Mouse (Mus musculus) myocyte (in vitro differentiated cells): ENCODE results near the gene Gm10392.

Experiments used
- E2F4 ChIP-seq: IDR thresholded peaks from one replicate; pipeline ENCODE4 v1.6.1; 2011; ENCODE audit warnings: mild to moderate bottlenecking, control low read depth, moderate library complexity; ENCODE audit not compliant: insufficient read depth
- MAX ChIP-seq: IDR thresholded peaks from one replicate; pipeline ENCODE4 v1.6.1; 2011; ENCODE audit warnings: low read depth, mild to moderate bottlenecking, control low read depth
- MYOD1 ChIP-seq, 3 experiments: IDR thresholded peaks; one replicate each; pipeline ENCODE4 v1.6.1; 2011; ENCODE audit warnings: control low read depth in 2 of 3, low read depth in 2 of 3, mild to moderate bottlenecking in 2 of 3, moderate library complexity in 1 of 3; ENCODE audit not compliant: insufficient read length in 2 of 3, control insufficient read depth in 1 of 3
- POLR2A ChIP-seq: IDR thresholded peaks from one replicate; pipeline ENCODE4 v1.6.1; 2011; ENCODE audit warnings: low read depth, mild to moderate bottlenecking, control low read depth, moderate library complexity; ENCODE audit not compliant: insufficient read length
- POLR2AphosphoS2 ChIP-seq: IDR thresholded peaks from one replicate; pipeline ENCODE4 v1.6.1; 2011; ENCODE audit warnings: low read depth, control low read depth; ENCODE audit not compliant: insufficient read length
- TCF12 ChIP-seq: IDR thresholded peaks from one replicate; pipeline ENCODE4 v1.6.1; 2011; ENCODE audit warnings: mild to moderate bottlenecking, control low read depth; ENCODE audit not compliant: poor library complexity, insufficient read depth, severe bottlenecking
- USF1 ChIP-seq: IDR thresholded peaks from one replicate; pipeline ENCODE4 v1.6.1; 2011; ENCODE audit warnings: low read depth, mild to moderate bottlenecking, control low read depth, moderate library complexity

DNA sequence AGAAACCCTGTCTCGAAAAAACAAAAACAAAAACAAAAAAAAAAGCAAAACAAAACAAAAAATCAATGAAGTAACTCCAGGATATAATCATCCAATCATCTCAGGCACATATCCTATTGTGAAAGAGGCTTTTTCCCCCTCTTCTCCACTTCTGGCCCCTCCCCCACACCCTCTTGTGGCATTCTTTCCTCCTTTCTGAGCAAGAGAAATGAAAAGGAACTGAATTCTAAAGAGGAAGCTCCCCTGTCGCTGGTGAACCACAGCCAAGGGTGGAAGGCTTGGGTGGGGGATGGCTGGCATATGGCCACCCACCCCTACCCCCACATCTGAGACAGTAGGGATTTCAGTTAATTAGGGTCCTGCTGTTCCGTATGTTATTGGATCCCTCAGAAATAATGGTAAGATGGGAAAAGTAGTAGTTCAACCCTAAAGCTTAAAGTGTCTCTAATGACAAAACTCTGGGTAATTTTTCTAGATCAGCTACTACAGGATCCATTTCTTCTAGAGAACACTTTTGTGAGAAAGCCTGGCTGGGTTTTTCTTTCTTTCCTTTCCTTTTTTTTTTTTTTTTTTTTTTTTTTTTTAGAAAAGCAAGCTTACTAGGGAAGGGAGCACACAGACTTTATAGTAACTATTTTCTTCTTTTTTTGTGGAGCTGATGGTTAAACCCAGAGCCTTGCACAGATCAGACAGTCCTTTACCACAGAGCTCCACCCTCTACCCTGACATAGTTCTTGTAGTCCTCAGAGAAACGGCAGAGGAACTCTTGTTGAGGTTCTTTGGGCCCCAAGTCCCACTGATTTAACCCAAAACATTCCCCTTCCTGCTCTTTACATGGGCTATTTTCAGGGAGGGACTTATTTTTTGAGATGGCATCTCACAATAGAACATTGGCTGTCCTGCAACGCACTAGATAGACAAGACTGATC, 1.9 kb upstream of the Gm10392 start:
- TF ChIP-seq MAX (no peak), POLR2A (no peak), E2F4 (no peak), USF1 (no peak), MYOD1 (IDR thresholded peaks at IDR 0.05; ENCODE audit: control insufficient read depth in 1 of 3, insufficient read length in 2 of 3, low read depth in 2 of 3) (no peak), POLR2AphosphoS2 (no peak), TCF12 (no peak)
